Mouse (Mus musculus) heart, postnatal 0 days (tissue): ENCODE measurements around the gene Il17c.

Experiments used
- CTCF ChIP-seq: IDR thresholded peaks from 2 replicates; pipeline ENCODE4 v1.5.1; 2016; ENCODE audit warnings: antibody characterized with exemption, control low read depth, low read depth
- EP300 ChIP-seq: IDR thresholded peaks from 2 replicates; pipeline ENCODE4 v1.6.1; 2016; ENCODE audit warnings: antibody characterized with exemption, low read depth

- TF ChIP-seq CTCF, result no peak
- no peak for TF ChIP-seq EP300
Observed at GRCm38 (mm10) chr8:122415554-122415953, 6.3 kb upstream of the Il17c start.
